Mouse (Mus musculus) myocyte (in vitro differentiated cells): ENCODE results near the gene Galntl5. TPM values are rescaled to one million over a fixed set of nuclear protein-coding genes. Genes with fewer than 3 reads are reported as not detected.

Experiments used
- H3K27me3 ChIP-seq: one replicate; pipeline ENCODE4 v1.6.1; 2011; ENCODE audit not compliant: control insufficient read depth, insufficient read depth, insufficient read length
- H3K36me3 ChIP-seq: one replicate; pipeline ENCODE4 v1.6.1; 2011; ENCODE audit not compliant: control insufficient read depth, insufficient read depth
- H3K4me2 ChIP-seq: one replicate; pipeline ENCODE4 v1.6.1; 2011; ENCODE audit warnings: low read depth, control low read depth
- H3K4me3 ChIP-seq: one replicate; pipeline ENCODE4 v1.5.1; 2011; ENCODE audit warnings: mild to moderate bottlenecking, control low read depth, moderate library complexity
- H3K79me2 ChIP-seq: one replicate; pipeline ENCODE4 v1.6.1; 2011; ENCODE audit not compliant: control insufficient read depth, insufficient read depth
- H3ac ChIP-seq: one replicate; pipeline ENCODE4 v1.6.1; 2011; ENCODE audit not compliant: control insufficient read depth, insufficient read length
- CEBPB ChIP-seq: IDR thresholded peaks from 2 replicates; pipeline ENCODE4 v1.6.1; 2011; ENCODE audit warnings: mild to moderate bottlenecking, moderate library complexity; ENCODE audit not compliant: poor library complexity, insufficient read depth, severe bottlenecking
- E2F4 ChIP-seq: IDR thresholded peaks from one replicate; pipeline ENCODE4 v1.6.1; 2011; ENCODE audit warnings: mild to moderate bottlenecking, control low read depth, moderate library complexity; ENCODE audit not compliant: insufficient read depth
- MAX ChIP-seq: IDR thresholded peaks from one replicate; pipeline ENCODE4 v1.6.1; 2011; ENCODE audit warnings: low read depth, mild to moderate bottlenecking, control low read depth
- MYOD1 ChIP-seq, 3 experiments: IDR thresholded peaks; one replicate each; pipeline ENCODE4 v1.6.1; 2011; ENCODE audit warnings: control low read depth in 2 of 3, low read depth in 2 of 3, mild to moderate bottlenecking in 2 of 3, moderate library complexity in 1 of 3; ENCODE audit not compliant: insufficient read length in 2 of 3, control insufficient read depth in 1 of 3
- MYOG ChIP-seq, 3 experiments: IDR thresholded peaks; one replicate each; pipeline ENCODE4 v1.6.1; 2011; ENCODE audit warnings: control low read depth in 2 of 3, low read depth in 2 of 3, mild to moderate bottlenecking in 2 of 3; ENCODE audit not compliant: insufficient read length in 2 of 3, control insufficient read depth in 1 of 3, insufficient read depth in 1 of 3
- POLR2A ChIP-seq: IDR thresholded peaks from one replicate; pipeline ENCODE4 v1.6.1; 2011; ENCODE audit warnings: low read depth, mild to moderate bottlenecking, control low read depth, moderate library complexity; ENCODE audit not compliant: insufficient read length
- POLR2AphosphoS2 ChIP-seq: IDR thresholded peaks from one replicate; pipeline ENCODE4 v1.6.1; 2011; ENCODE audit warnings: low read depth, control low read depth; ENCODE audit not compliant: insufficient read length
- REST ChIP-seq: IDR thresholded peaks from one replicate; pipeline ENCODE4 v1.6.1; 2011; ENCODE audit warnings: mild to moderate bottlenecking, control low read depth, moderate library complexity; ENCODE audit not compliant: insufficient read depth, insufficient read length
- SRF ChIP-seq: IDR thresholded peaks from one replicate; pipeline ENCODE4 v1.6.1; 2011; ENCODE audit warnings: low read depth; ENCODE audit not compliant: control insufficient read depth, insufficient read length
- TCF12 ChIP-seq: IDR thresholded peaks from one replicate; pipeline ENCODE4 v1.6.1; 2011; ENCODE audit warnings: mild to moderate bottlenecking, control low read depth; ENCODE audit not compliant: poor library complexity, insufficient read depth, severe bottlenecking
- TCF3 ChIP-seq: IDR thresholded peaks from one replicate; pipeline ENCODE4 v1.6.1; 2011; ENCODE audit warnings: low read depth, control low read depth; ENCODE audit not compliant: insufficient read length
- USF1 ChIP-seq: IDR thresholded peaks from one replicate; pipeline ENCODE4 v1.6.1; 2011; ENCODE audit warnings: low read depth, mild to moderate bottlenecking, control low read depth, moderate library complexity
- polyA plus RNA-seq: library from polyadenylated mRNA; unstranded; fragments of >200 nt; fragmentation: generic; extraction: Trizol; gene quantifications from one replicate; pipeline ENCODE4 v1.2.1, GENCODE M21; 2012; ENCODE audit warnings: missing spikeins

Galntl5 gene
- polyA plus RNA-seq, 1 experiment = not detected

DNA sequence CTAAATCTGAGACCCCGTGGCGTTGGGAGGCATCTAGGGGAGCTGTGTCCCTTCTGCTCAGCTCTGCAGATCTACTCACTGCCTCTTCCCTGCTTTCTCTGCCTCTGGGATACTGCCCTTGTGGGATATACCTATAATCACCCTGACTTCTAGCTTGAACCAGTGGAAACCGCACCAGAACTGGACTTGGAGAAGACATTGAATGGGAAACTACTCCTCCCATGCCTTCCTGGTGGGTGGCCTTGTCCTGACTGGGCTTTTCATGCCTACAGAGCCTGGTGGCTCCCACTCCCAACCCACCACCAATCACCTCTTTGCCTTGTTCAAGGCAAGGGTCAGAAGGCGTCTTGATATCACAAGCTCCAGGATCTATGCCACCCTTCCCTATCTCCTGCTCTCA, 26.4 kb upstream of the Galntl5 start:
- Histone ChIP-seq H3K4me3 (no peak overlapping the region), H3K79me2 (no peaks in the 10 kb centered on the region), H3ac (no peak overlapping the region), H3K4me2 (no peak overlapping the region), H3K36me3 (no peaks in the 10 kb centered on the region), H3K27me3 (peaks cover 7% of the 10 kb centered on the region)
- no peak for TF ChIP-seq MAX
- no peak for TF ChIP-seq TCF12
- TF ChIP-seq CEBPB = no peak

DNA sequence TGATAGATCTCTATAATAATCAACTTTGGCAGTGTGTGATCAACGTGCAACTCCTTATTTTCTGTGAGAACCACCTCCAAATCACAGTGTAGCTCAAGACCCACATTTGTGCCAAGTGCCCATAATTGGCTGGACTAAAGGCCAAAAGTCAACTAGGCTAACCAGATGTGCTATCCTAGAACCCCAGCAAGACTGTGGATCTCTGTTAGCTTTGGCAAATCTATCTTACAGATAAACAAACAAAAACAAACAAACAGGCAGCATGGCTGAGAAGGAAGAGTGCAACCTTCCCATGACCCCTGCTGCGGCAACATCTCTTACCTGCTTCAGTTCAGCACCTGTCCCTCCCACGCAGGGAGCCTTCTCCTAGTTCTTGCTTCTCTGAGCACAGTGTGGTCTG, 25.9 kb upstream of the Galntl5 start:
- Histone ChIP-seq H3ac (no peak overlapping the region), H3K4me2 (no peak overlapping the region), H3K79me2 (no peaks in the 10 kb centered on the region), H3K27me3 (peaks cover 7% of the 10 kb centered on the region), H3K4me3 (no peak overlapping the region), H3K36me3 (no peaks in the 10 kb centered on the region)
- TF ChIP-seq TCF12 (no peak), TCF3 (no peak), MYOD1 (IDR thresholded peaks at IDR 0.05; ENCODE audit: control insufficient read depth in 1 of 3, insufficient read length in 2 of 3, low read depth in 2 of 3) (no peak), REST (no peak), POLR2AphosphoS2 (no peak), MAX (no peak), USF1 (no peak), SRF (no peak), CEBPB (no peak), E2F4 (no peak), MYOG (IDR thresholded peaks at IDR 0.05; ENCODE audit: control insufficient read depth in 1 of 3, insufficient read depth in 1 of 3, insufficient read length in 2 of 3, low read depth in 2 of 3) (no peak)

DNA sequence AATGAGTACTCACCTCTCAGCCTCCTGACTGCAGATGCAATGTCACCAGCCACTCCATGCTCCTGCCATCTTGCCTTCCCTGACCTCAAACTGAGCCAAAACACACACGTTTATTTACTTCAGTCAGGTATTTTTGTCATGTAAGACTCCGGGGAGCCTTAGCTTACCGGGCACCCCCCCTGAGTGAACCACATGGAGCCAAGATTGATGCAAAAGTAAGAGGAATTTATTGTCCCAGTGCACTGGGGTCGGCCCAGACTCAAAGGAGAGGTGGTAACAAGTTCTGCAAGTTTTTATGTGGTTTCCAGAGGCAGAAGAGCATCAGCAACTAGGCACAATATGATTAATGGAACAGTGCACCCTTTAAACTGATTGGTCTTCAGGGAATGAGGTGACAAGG, 24.1 kb upstream of the Galntl5 start:
- TF ChIP-seq TCF3 = no peak
- no peak for TF ChIP-seq TCF12
- no peak for TF ChIP-seq SRF
- no peak for TF ChIP-seq MYOD1 (IDR thresholded peaks at IDR 0.05; ENCODE audit: control insufficient read depth in 1 of 3, insufficient read length in 2 of 3, low read depth in 2 of 3)
- TF ChIP-seq MYOG (IDR thresholded peaks at IDR 0.05; ENCODE audit: control insufficient read depth in 1 of 3, insufficient read depth in 1 of 3, insufficient read length in 2 of 3, low read depth in 2 of 3) = no peak
- TF ChIP-seq POLR2A = no peak
- no peak for TF ChIP-seq CEBPB
- no peak for TF ChIP-seq MAX
- TF ChIP-seq E2F4 = no peak
- TF ChIP-seq POLR2AphosphoS2 = no peak
- TF ChIP-seq USF1 = no peak
- no peak for TF ChIP-seq REST
- no peak overlapping the region for H3K4me3 ChIP-seq
- H3ac ChIP-seq = no peak overlapping the region
- H3K36me3 ChIP-seq = no peaks in the 10 kb centered on the region
- no peaks in the 10 kb centered on the region for H3K79me2 ChIP-seq
- peaks cover 11% of the 10 kb centered on the region for H3K27me3 ChIP-seq
- no peak overlapping the region for H3K4me2 ChIP-seq

DNA sequence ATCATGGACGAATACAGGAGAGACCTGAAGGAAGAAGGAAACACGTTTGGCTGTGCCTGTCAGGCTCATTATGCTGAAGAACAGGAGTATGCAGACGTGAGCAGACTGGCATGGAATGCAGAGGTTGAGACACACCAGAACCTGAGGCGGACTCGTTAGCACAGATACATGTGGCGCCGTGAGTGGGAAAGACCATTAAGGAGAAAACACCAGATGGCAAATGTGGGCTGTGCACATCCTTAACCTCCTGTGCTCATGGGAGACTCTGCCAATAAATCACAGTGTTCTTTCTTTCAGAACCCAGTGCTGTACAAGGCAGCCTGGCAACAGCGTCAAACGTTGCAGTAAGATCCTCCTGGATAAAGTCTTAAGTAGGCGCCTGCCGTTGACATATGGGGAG, 20.7 kb upstream of the Galntl5 start:
- no peak overlapping the region for H3ac ChIP-seq
- TF ChIP-seq MAX = no peak
- TF ChIP-seq POLR2AphosphoS2 = no peak
- TF ChIP-seq TCF3 = no peak
- TF ChIP-seq CEBPB = no peak
- no peak for TF ChIP-seq E2F4
- no peak for TF ChIP-seq POLR2A
- no peak for TF ChIP-seq SRF
- no peak for TF ChIP-seq REST
- no peak for TF ChIP-seq MYOD1 (IDR thresholded peaks at IDR 0.05; ENCODE audit: control insufficient read depth in 1 of 3, insufficient read length in 2 of 3, low read depth in 2 of 3)
- TF ChIP-seq TCF12 = no peak
- no peak for TF ChIP-seq USF1
- no peak for TF ChIP-seq MYOG (IDR thresholded peaks at IDR 0.05; ENCODE audit: control insufficient read depth in 1 of 3, insufficient read depth in 1 of 3, insufficient read length in 2 of 3, low read depth in 2 of 3)
- peaks cover 11% of the 10 kb centered on the region for H3K27me3 ChIP-seq
- no peaks in the 10 kb centered on the region for H3K79me2 ChIP-seq
- no peak overlapping the region for H3K4me3 ChIP-seq
- H3K36me3 ChIP-seq = no peaks in the 10 kb centered on the region
- H3K4me2 ChIP-seq = no peak overlapping the region

DNA sequence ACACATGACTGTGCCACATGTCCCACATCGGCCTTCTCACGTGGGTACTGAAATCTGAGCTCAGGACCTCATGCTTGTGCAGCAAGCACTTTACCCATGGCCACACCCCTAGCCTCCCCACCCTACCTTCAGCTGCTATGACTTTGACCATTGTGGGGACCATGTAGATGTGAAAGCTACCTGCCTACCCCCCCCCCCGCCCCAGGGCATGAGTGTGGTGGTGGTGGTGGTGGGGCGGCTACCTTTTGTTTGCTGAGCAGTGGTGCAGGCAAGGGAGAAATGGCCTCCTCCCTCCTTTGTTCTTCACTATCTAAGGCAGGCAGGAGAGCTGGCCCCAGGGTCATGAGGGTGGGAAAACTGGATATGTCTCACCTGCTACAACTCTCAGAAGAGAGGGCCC, 18.3 kb upstream of the Galntl5 start:
- H3ac ChIP-seq = no peak overlapping the region
- H3K36me3 ChIP-seq = no peaks in the 10 kb centered on the region
- no peaks in the 10 kb centered on the region for H3K79me2 ChIP-seq
- peaks cover 5% of the 10 kb centered on the region for H3K27me3 ChIP-seq
- no peak overlapping the region for H3K4me2 ChIP-seq
- no peak overlapping the region for H3K4me3 ChIP-seq
- TF ChIP-seq TCF3 (no peak), REST (no peak)
